Mouse (Mus musculus) forebrain, embryonic 16.5 days (tissue): ENCODE results near the gene Adcy3. TPM values are rescaled to one million over a fixed set of nuclear protein-coding genes. Genes with fewer than 3 reads are reported as not detected.

Source experiments
- ATAC-seq: fragments of 200-750 bp; cut with Nextera tagmentation; 2 replicates; pipeline ENCODE4 v1.8.0; 2017; ENCODE audit warnings: mild to moderate bottlenecking, moderate library complexity
- H3K27ac ChIP-seq: fragments of 300-500 bp; sonication (generic); 2 replicates; pipeline ENCODE4 v1.5.1; 2014; ENCODE audit warnings: low read length, control low read depth
- H3K27me3 ChIP-seq: fragments of 300-500 bp; sonication (generic); replicated peaks from 2 replicates; pipeline ENCODE4 v1.6.1; 2014; ENCODE audit warnings: low read length; ENCODE audit not compliant: control insufficient read depth, insufficient read depth
- H3K36me3 ChIP-seq: fragments of 300-500 bp; sonication (generic); 2 replicates; pipeline ENCODE4 v1.6.1; 2014; ENCODE audit not compliant: control insufficient read depth, insufficient read depth
- H3K4me1 ChIP-seq: fragments of 300-500 bp; sonication (generic); replicated peaks from 2 replicates; pipeline ENCODE4 v1.6.1; 2014; ENCODE audit warnings: low read length; ENCODE audit not compliant: control insufficient read depth, insufficient read depth
- H3K4me2 ChIP-seq: fragments of 300-500 bp; sonication (generic); 2 replicates; pipeline ENCODE4 v1.6.1; 2014; ENCODE audit warnings: mild to moderate bottlenecking, low read length, control low read depth
- H3K4me3 ChIP-seq: fragments of 300-500 bp; sonication (generic); replicated peaks from 2 replicates; pipeline ENCODE4 v1.5.1; 2014; ENCODE audit warnings: mild to moderate bottlenecking, low read length, control low read depth
- H3K9ac ChIP-seq: fragments of 300-500 bp; sonication (generic); replicated peaks from 2 replicates; pipeline ENCODE4 v1.6.1; 2014; ENCODE audit warnings: low read depth, low read length, control low read depth
- H3K9me3 ChIP-seq: fragments of 300-500 bp; sonication (generic); 2 replicates; pipeline ENCODE4 v1.6.1; 2016; ENCODE audit warnings: low read length; ENCODE audit not compliant: control insufficient read depth
- WGBS: fragments of 180-500 bp; shearing (Covaris S2); extraction: QIAGEN DNeasy Blood & Tissue Kit; methylation state at CpG from one replicate; pipeline ENCODE4 v1.1.7; 2014; 5-methylcytosine and 5-hydroxymethylcytosine counted together
- polyA plus RNA-seq: library from polyadenylated mRNA; unstranded; fragments of >200 nt; fragmentation: Nextera tagmentation; extraction: Ambion mirVana; gene quantifications from 2 replicates; pipeline ENCODE4 v1.2.1, GENCODE M21; 2015

Adcy3 gene
- polyA plus RNA-seq, 1 experiment from 2014 or later = 12.9 TPM

GRCm38 (mm10) chr12:4169622-4170021, 36.7 kb downstream of the Adcy3 start:
- 65% methylated on average over 5 of the region's 5 CpGs for WGBS

GRCm38 (mm10) chr12:4173108-4173790, 40.3 kb downstream of the Adcy3 start:
- Histone ChIP-seq H3K4me2 (no peak overlapping the region), H3K9me3 (no peaks in the 10 kb centered on the region), H3K36me3 (no peaks in the 10 kb centered on the region), H3K27ac (no peak overlapping the region), H3K4me1 (peaks cover 6% of the 10 kb centered on the region; the same call in 1 of the 2 replicates), H3K9ac (no peak overlapping the region), H3K27me3 (no peaks in the 10 kb centered on the region), H3K4me3 (no peak overlapping the region)
- 86% methylated on average over 15 of the region's 15 CpGs for WGBS
- ATAC-seq = no peak

More at GRCm38 (mm10) chr12:4169622-4170021, 36.7 kb downstream of the Adcy3 start:
- Histone ChIP-seq H3K4me1 (peaks cover 6% of the 10 kb centered on the region; the same call in 1 of the 2 replicates), H3K9ac (no peak overlapping the region), H3K4me3 (no peak overlapping the region), H3K4me2 (no peak overlapping the region), H3K27ac (no peak overlapping the region), H3K27me3 (no peaks in the 10 kb centered on the region), H3K36me3 (no peaks in the 10 kb centered on the region), H3K9me3 (no peaks in the 10 kb centered on the region)
- ATAC-seq = no peak

GRCm38 (mm10) chr12:4178839-4179238, 45.9 kb downstream of the Adcy3 start:
- 30% methylated on average over 5 of the region's 5 CpGs for WGBS
- no peak for ATAC-seq

GRCm38 (mm10) chr12:4179671-4180233, 46.8 kb downstream of the Adcy3 start:
- no peak overlapping the region for H3K27ac ChIP-seq
- no peaks in the 10 kb centered on the region for H3K27me3 ChIP-seq
- 86% methylated on average over 6 of the region's 6 CpGs for WGBS

More at GRCm38 (mm10) chr12:4178839-4179238, 45.9 kb downstream of the Adcy3 start:
- Histone ChIP-seq H3K27me3 (no peaks in the 10 kb centered on the region), H3K9me3 (no peaks in the 10 kb centered on the region), H3K9ac (no peak overlapping the region), H3K27ac (no peak overlapping the region), H3K4me3 (no peak overlapping the region), H3K4me1 (no peaks in the 10 kb centered on the region; the same call in 1 of the 2 replicates), H3K4me2 (no peak overlapping the region), H3K36me3 (no peaks in the 10 kb centered on the region)

GRCm38 (mm10) chr12:4180507-4180906, 47.6 kb downstream of the Adcy3 start:
- 67% methylated on average over 3 of the region's 3 CpGs for WGBS
- no peak for ATAC-seq
- H3K4me3 ChIP-seq = no peak overlapping the region
- H3K36me3 ChIP-seq = no peaks in the 10 kb centered on the region
- H3K4me1 ChIP-seq = no peaks in the 10 kb centered on the region; the same call in 1 of the 2 replicates
- H3K9ac ChIP-seq = no peak overlapping the region
- no peak overlapping the region for H3K4me2 ChIP-seq
- H3K27me3 ChIP-seq = no peaks in the 10 kb centered on the region
- H3K27ac ChIP-seq = no peak overlapping the region
- H3K9me3 ChIP-seq = no peaks in the 10 kb centered on the region

More at GRCm38 (mm10) chr12:4179671-4180233, 46.8 kb downstream of the Adcy3 start:
- no peak overlapping the region for H3K4me3 ChIP-seq
- no peaks in the 10 kb centered on the region; the same call in 1 of the 2 replicates for H3K4me1 ChIP-seq
- no peaks in the 10 kb centered on the region for H3K9me3 ChIP-seq
- H3K9ac ChIP-seq = no peak overlapping the region
- ATAC-seq = no peak
- no peak overlapping the region for H3K4me2 ChIP-seq
- H3K36me3 ChIP-seq = no peaks in the 10 kb centered on the region

GRCm38 (mm10) chr12:4184648-4185047, 51.7 kb downstream of the Adcy3 start:
- Histone ChIP-seq H3K27ac (no peak overlapping the region), H3K4me3 (no peak overlapping the region), H3K36me3 (no peaks in the 10 kb centered on the region), H3K27me3 (no peaks in the 10 kb centered on the region), H3K4me1 (no peaks in the 10 kb centered on the region), H3K9ac (no peak overlapping the region), H3K9me3 (no peaks in the 10 kb centered on the region), H3K4me2 (no peak overlapping the region)
- ATAC-seq = no peak
- WGBS = 89% methylated on average over 2 of the region's 2 CpGs

GRCm38 (mm10) chr12:4188171-4189059, 55.5 kb downstream of the Adcy3 start:
- Histone ChIP-seq H3K9ac (no peak overlapping the region), H3K27ac (no peak overlapping the region), H3K27me3 (no peaks in the 10 kb centered on the region), H3K4me3 (no peak overlapping the region), H3K36me3 (no peaks in the 10 kb centered on the region), H3K4me1 (no peaks in the 10 kb centered on the region), H3K4me2 (no peak overlapping the region), H3K9me3 (no peaks in the 10 kb centered on the region)
- ATAC-seq = peak; percentile 82
- WGBS = 31% methylated on average over 14 of the region's 14 CpGs

GRCm38 (mm10) chr12:4189060-4189447, 56.2 kb downstream of the Adcy3 start:
- no peak for ATAC-seq
- Histone ChIP-seq H3K9me3 (no peaks in the 10 kb centered on the region), H3K36me3 (no peaks in the 10 kb centered on the region), H3K4me2 (no peak overlapping the region), H3K27ac (no peak overlapping the region), H3K9ac (no peak overlapping the region), H3K4me1 (0 out of 2 replicates have a peak, but pooled peaks cover 2% of the 10 kb centered on the region), H3K4me3 (no peak overlapping the region), H3K27me3 (no peaks in the 10 kb centered on the region)
- WGBS = 36% methylated on average over 5 of the region's 5 CpGs

- Histone ChIP-seq H3K9me3 (no peaks in the 10 kb centered on the region), H3K4me1 (0 out of 2 replicates have a peak, but pooled peaks cover 2% of the 10 kb centered on the region), H3K36me3 (no peaks in the 10 kb centered on the region), H3K4me2 (no peak overlapping the region), H3K27ac (no peak overlapping the region), H3K9ac (no peak overlapping the region), H3K27me3 (no peaks in the 10 kb centered on the region), H3K4me3 (no peak overlapping the region)
- WGBS = 90% methylated on average over 6 of the region's 6 CpGs
- no peak for ATAC-seq
Observed at GRCm38 (mm10) chr12:4192514-4192913, 59.6 kb downstream of the Adcy3 start.
